Mouse (Mus musculus): Measurements from ENCODE around the gene Coro2b. TPM values are rescaled to one million over a fixed set of nuclear protein-coding genes. Genes with fewer than 3 reads are reported as not detected.

Gene Coro2b
- polyA plus RNA-seq, 1 experiment from 2014 or later: 33.4 TPM

- Histone ChIP-seq H3K4me1 (ENCODE audit: control insufficient read depth, insufficient read depth, low read length) (peaks cover 65% of the 10 kb centered on the region), H3K27ac (ENCODE audit: low read length) (peak overlapping the region; percentile 36), H3K9ac (ENCODE audit: low read depth, low read length) (no peak overlapping the region)
Measured at GRCm38 (mm10) chr9:62522211-62522610, 14.6 kb downstream of the Coro2b start.

GRCm38 (mm10) chr9:62521541-62521940, 15.3 kb downstream of the Coro2b start:
- Histone ChIP-seq H3K4me1 (ENCODE audit: control insufficient read depth, insufficient read depth, low read length) (peaks cover 61% of the 10 kb centered on the region), H3K9me3 (replicated peaks; ENCODE audit: control insufficient read depth, low read length, poor library complexity, severe bottlenecking) (no peaks in the 10 kb centered on the region), H3K27me3 (ENCODE audit: control insufficient read depth, insufficient read depth, low read depth, low read length) (no peaks in the 10 kb centered on the region), H3K4me3 (ENCODE audit: low read depth, low read length) (no peak overlapping the region), H3K4me2 (ENCODE audit: low read length) (no peak overlapping the region), H3K36me3 (ENCODE audit: control insufficient read depth, insufficient read depth, low read length) (no peaks in the 10 kb centered on the region), H3K9ac (ENCODE audit: low read depth, low read length) (no peak overlapping the region), H3K27ac (ENCODE audit: low read length) (peak overlapping the region; percentile 36)
- ATAC-seq: no peak
- WGBS: 43% methylated on average over 9 of the region's 9 CpGs

More at GRCm38 (mm10) chr9:62522211-62522610, 14.6 kb downstream of the Coro2b start:
- Histone ChIP-seq H3K9me3 (replicated peaks; ENCODE audit: control insufficient read depth, low read length, poor library complexity, severe bottlenecking) (no peaks in the 10 kb centered on the region), H3K4me3 (ENCODE audit: low read depth, low read length) (no peak overlapping the region), H3K27me3 (ENCODE audit: control insufficient read depth, insufficient read depth, low read depth, low read length) (no peaks in the 10 kb centered on the region), H3K36me3 (ENCODE audit: control insufficient read depth, insufficient read depth, low read length) (no peaks in the 10 kb centered on the region), H3K4me2 (ENCODE audit: low read length) (no peak overlapping the region)
- no peak for ATAC-seq
- 46% methylated on average over 5 of the region's 5 CpGs for WGBS

- Histone ChIP-seq H3K9me3 (replicated peaks; ENCODE audit: control insufficient read depth, low read length, poor library complexity, severe bottlenecking) (no peaks in the 10 kb centered on the region), H3K4me3 (ENCODE audit: low read depth, low read length) (no peak overlapping the region), H3K4me2 (ENCODE audit: low read length) (no peak overlapping the region), H3K36me3 (ENCODE audit: control insufficient read depth, insufficient read depth, low read length) (no peaks in the 10 kb centered on the region), H3K27me3 (ENCODE audit: control insufficient read depth, insufficient read depth, low read depth, low read length) (no peaks in the 10 kb centered on the region), H3K27ac (ENCODE audit: low read length) (peak overlapping the region; percentile 36), H3K4me1 (ENCODE audit: control insufficient read depth, insufficient read depth, low read length) (peaks cover 55% of the 10 kb centered on the region), H3K9ac (ENCODE audit: low read depth, low read length) (no peak overlapping the region)
- 44% methylated on average over 9 of the region's 9 CpGs for WGBS
- ATAC-seq: no peak
Measured at GRCm38 (mm10) chr9:62520933-62521332, 15.9 kb downstream of the Coro2b start.

GRCm38 (mm10) chr9:62519787-62520503, 16.9 kb downstream of the Coro2b start:
- no peak overlapping the region for H3K4me3 ChIP-seq (ENCODE audit: low read depth, low read length)
- peak overlapping the region; percentile 0; the same call in 1 of the 2 replicates for H3K27ac ChIP-seq (ENCODE audit: low read length)
- H3K36me3 ChIP-seq (ENCODE audit: control insufficient read depth, insufficient read depth, low read length): no peaks in the 10 kb centered on the region
- no peaks in the 10 kb centered on the region for H3K27me3 ChIP-seq (ENCODE audit: control insufficient read depth, insufficient read depth, low read depth, low read length)
- peak; percentile 30; the same call in 1 of the 2 replicates for ATAC-seq
- no peak overlapping the region for H3K4me2 ChIP-seq (ENCODE audit: low read length)
- peaks cover 46% of the 10 kb centered on the region for H3K4me1 ChIP-seq (ENCODE audit: control insufficient read depth, insufficient read depth, low read length)
- H3K9me3 ChIP-seq (replicated peaks; ENCODE audit: control insufficient read depth, low read length, poor library complexity, severe bottlenecking): no peaks in the 10 kb centered on the region
- 57% methylated on average over 15 of the region's 15 CpGs for WGBS
- H3K9ac ChIP-seq (ENCODE audit: low read depth, low read length): peak overlapping the region; percentile 24; the same call in 1 of the 2 replicates

GRCm38 (mm10) chr9:62519334-62519733, 17.5 kb downstream of the Coro2b start:
- no peak overlapping the region for H3K4me3 ChIP-seq (ENCODE audit: low read depth, low read length)
- H3K9me3 ChIP-seq (replicated peaks; ENCODE audit: control insufficient read depth, low read length, poor library complexity, severe bottlenecking): no peaks in the 10 kb centered on the region
- H3K27me3 ChIP-seq (ENCODE audit: control insufficient read depth, insufficient read depth, low read depth, low read length): no peaks in the 10 kb centered on the region
- 76% methylated on average over 10 of the region's 10 CpGs for WGBS
- no peak for ATAC-seq
- H3K4me1 ChIP-seq (ENCODE audit: control insufficient read depth, insufficient read depth, low read length): peaks cover 46% of the 10 kb centered on the region
- no peak overlapping the region for H3K27ac ChIP-seq (ENCODE audit: low read length)
- H3K9ac ChIP-seq (ENCODE audit: low read depth, low read length): no peak overlapping the region
- H3K4me2 ChIP-seq (ENCODE audit: low read length): no peak overlapping the region
- H3K36me3 ChIP-seq (ENCODE audit: control insufficient read depth, insufficient read depth, low read length): no peaks in the 10 kb centered on the region

GRCm38 (mm10) chr9:62518572-62518971, 18.3 kb downstream of the Coro2b start:
- Histone ChIP-seq H3K9me3 (replicated peaks; ENCODE audit: control insufficient read depth, low read length, poor library complexity, severe bottlenecking) (no peaks in the 10 kb centered on the region), H3K9ac (ENCODE audit: low read depth, low read length) (no peak overlapping the region), H3K4me1 (ENCODE audit: control insufficient read depth, insufficient read depth, low read length) (peaks cover 46% of the 10 kb centered on the region), H3K4me2 (ENCODE audit: low read length) (no peak overlapping the region), H3K27me3 (ENCODE audit: control insufficient read depth, insufficient read depth, low read depth, low read length) (no peaks in the 10 kb centered on the region), H3K27ac (ENCODE audit: low read length) (no peak overlapping the region), H3K4me3 (ENCODE audit: low read depth, low read length) (no peak overlapping the region), H3K36me3 (ENCODE audit: control insufficient read depth, insufficient read depth, low read length) (no peaks in the 10 kb centered on the region)
- WGBS: 14% methylated on average over 4 of the region's 4 CpGs
- no peak for ATAC-seq

GRCm38 (mm10) chr9:62517112-62517957, 19.5 kb downstream of the Coro2b start:
- Histone ChIP-seq H3K4me2 (ENCODE audit: low read length) (no peak overlapping the region), H3K4me1 (ENCODE audit: control insufficient read depth, insufficient read depth, low read length) (peaks cover 38% of the 10 kb centered on the region), H3K9me3 (replicated peaks; ENCODE audit: control insufficient read depth, low read length, poor library complexity, severe bottlenecking) (no peaks in the 10 kb centered on the region), H3K9ac (ENCODE audit: low read depth, low read length) (no peak overlapping the region), H3K36me3 (ENCODE audit: control insufficient read depth, insufficient read depth, low read length) (no peaks in the 10 kb centered on the region), H3K27ac (ENCODE audit: low read length) (no peak overlapping the region), H3K4me3 (ENCODE audit: low read depth, low read length) (no peak overlapping the region), H3K27me3 (ENCODE audit: control insufficient read depth, insufficient read depth, low read depth, low read length) (no peaks in the 10 kb centered on the region)
- no peak for ATAC-seq
- 59% methylated on average over 6 of the region's 6 CpGs for WGBS

GRCm38 (mm10) chr9:62515138-62515537, 21.7 kb downstream of the Coro2b start:
- 90% methylated on average over 7 of the region's 7 CpGs for WGBS
- Histone ChIP-seq H3K27ac (ENCODE audit: low read length) (no peak overlapping the region), H3K36me3 (ENCODE audit: control insufficient read depth, insufficient read depth, low read length) (no peaks in the 10 kb centered on the region), H3K4me1 (ENCODE audit: control insufficient read depth, insufficient read depth, low read length) (peaks cover 33% of the 10 kb centered on the region), H3K27me3 (ENCODE audit: control insufficient read depth, insufficient read depth, low read depth, low read length) (no peaks in the 10 kb centered on the region), H3K4me2 (ENCODE audit: low read length) (no peak overlapping the region), H3K4me3 (ENCODE audit: low read depth, low read length) (no peak overlapping the region), H3K9ac (ENCODE audit: low read depth, low read length) (no peak overlapping the region), H3K9me3 (replicated peaks; ENCODE audit: control insufficient read depth, low read length, poor library complexity, severe bottlenecking) (no peaks in the 10 kb centered on the region)
- no peak for ATAC-seq

Data from midbrain, embryonic 16.5 days (tissue).